In the genomic region with DNA sequence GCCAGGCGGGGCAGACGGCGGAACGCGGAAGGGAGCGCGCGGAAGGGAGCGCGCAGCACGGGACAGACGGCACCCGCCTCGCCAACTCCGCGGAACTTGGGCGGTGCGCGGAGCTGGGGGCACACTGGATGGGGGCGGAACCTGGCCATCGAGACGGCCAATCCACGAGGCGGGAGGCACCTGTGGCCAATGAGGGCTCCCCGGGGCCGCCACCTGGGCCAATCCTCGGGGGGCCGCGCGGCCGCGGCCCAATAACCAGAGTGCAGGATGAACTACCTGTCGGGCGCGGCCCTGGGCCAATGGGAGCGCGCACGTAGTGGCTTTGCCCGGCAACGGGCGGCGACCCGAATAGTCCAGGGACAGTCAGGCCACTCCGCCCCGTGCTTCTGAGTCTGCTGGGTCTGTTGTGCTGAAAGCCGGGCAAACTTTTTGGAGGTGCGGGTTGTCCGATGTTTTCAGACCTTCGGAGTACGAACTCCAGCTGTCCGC, we compare ENCODE assay signal across 8 mouse cellular contexts. TPM values are rescaled to one million over a fixed set of nuclear protein-coding genes. Genes with fewer than 3 reads are reported as not detected.
DNase-seq lines count a peak whose midpoint lies in the region; ATAC-seq lines count a peak whose summit lies in the region.

A gene (minus strand): TSS at position 59 of the 489 bp plus-strand sequence.

- H3K9me3 ChIP-seq in limb, embryonic 10.5 days (replicated peaks), result no peaks in the 10 kb centered on the region
- no peaks in the 10 kb centered on the region for H3K9me3 ChIP-seq in midbrain, embryonic 13.5 days

- peak; percentile 79 for ATAC-seq in midbrain, embryonic 13.5 days
- ATAC-seq in erythroid progenitor cell, adult 5-6 weeks (replicated peaks; ENCODE audit: low FRiP score, poor library complexity, severe bottlenecking), result no peak

- H3K9ac ChIP-seq in midbrain, embryonic 13.5 days (replicated peaks), result no peak within 1 kb of the TSS

- H3K4me2 ChIP-seq in midbrain, embryonic 13.5 days (replicated peaks), result peak within 1 kb of the TSS; percentile 59

- H3K27me3 ChIP-seq in limb, embryonic 10.5 days (ENCODE audit: low read depth, poor library complexity, severe bottlenecking), result peaks cover 84% of the 10 kb centered on the region
- H3K27me3 ChIP-seq in midbrain, embryonic 13.5 days, result peaks cover 74% of the 10 kb centered on the region

- no peaks in the 10 kb centered on the region for H3K36me3 ChIP-seq in limb, embryonic 10.5 days
- H3K36me3 ChIP-seq in midbrain, embryonic 13.5 days, result no peaks in the 10 kb centered on the region

- peak within 1 kb of the TSS; percentile 50; the same call in 1 of the 2 replicates for H3K27ac ChIP-seq in limb, embryonic 10.5 days
- H3K27ac ChIP-seq in midbrain, embryonic 13.5 days, result no peak within 1 kb of the TSS

- H3K4me1 ChIP-seq in limb, embryonic 10.5 days, result peaks cover 15% of the 10 kb centered on the region
- peaks cover 13% of the 10 kb centered on the region for H3K4me1 ChIP-seq in midbrain, embryonic 13.5 days (replicated peaks)

- DNase-seq in ZHBTc4 (ENCODE audit: low read depth, low spot score), result peak; percentile 98
- peak; percentile 88 for DNase-seq in embryo, embryonic 10.5 days (ENCODE audit: low spot score)
- DNase-seq in heart, adult 18-20 months, result peak; percentile 67 to 90
- DNase-seq in kidney, adult 11 months, result peak; percentile 98
- DNase-seq in limb, embryonic 10.5 days (ENCODE audit: low spot score), result peak; percentile 86
- DNase-seq in spleen, adult 12 weeks (ENCODE audit: low spot score), result peak; percentile 40

- 1% methylated on average over 51 of the region's 51 CpGs for WGBS in limb, embryonic 10.5 days
- under 1% methylated on average over 46 of the region's 51 CpGs for WGBS in midbrain, embryonic 13.5 days

- peak within 1 kb of the TSS; percentile 54 for H3K4me3 ChIP-seq in limb, embryonic 10.5 days
- H3K4me3 ChIP-seq in midbrain, embryonic 13.5 days (replicated peaks), result peak within 1 kb of the TSS; percentile 38

RNA-seq across cellular contexts. Expression of the gene that starts here (rescaled TPM):
- total RNA-seq in heart, adult 18-20 months (2021), result 1 to 10 TPM; 3.6 to 4.8 TPM
- polyA plus RNA-seq in limb, embryonic 10.5 days (2016; fragmentation: Nextera tagmentation; extraction: Ambion mirVana), result 8.4 and 9.3 TPM in 2 replicates
- 56.7 and 59.5 TPM in 2 replicates for polyA plus RNA-seq in midbrain, embryonic 13.5 days (2015; fragmentation: Nextera tagmentation; extraction: Ambion mirVana)
- 12.2 TPM in 1 of 2 replicates, not detected in the other for total RNA-seq in erythroid progenitor cell, adult 5-6 weeks (2015; ENCODE audit: low replicate concordance)
- not detected in 2 replicates for total RNA-seq in erythroid progenitor cell, adult 5-6 weeks (2017; ENCODE audit: low replicate concordance)

Comparison
In these comparisons a context has a peak if more than half of its experiments do, and no peak if none do; other contexts are left out.
1. DNase-seq: peak in every context shown above with its lines; median percentile 98 in ZHBTc4; 98 in kidney, adult 11 months; 88 in embryo, embryonic 10.5 days; 86 in limb, embryonic 10.5 days; 78 in heart, adult 18-20 months; 40 in spleen, adult 12 weeks.